Mouse (Mus musculus) erythroblast, embryonic 14.5 days (primary cell): ENCODE measurements around the gene Gsdme.

Source experiments
- GATA1 ChIP-seq: IDR thresholded peaks from 2 replicates; pipeline ENCODE4 v1.6.1; 2012; ENCODE audit warnings: low read length, inconsistent platforms, mixed read lengths
- TAL1 ChIP-seq: IDR thresholded peaks from 3 replicates; pipeline ENCODE4 v1.6.1; 2012; ENCODE audit warnings: low read length, inconsistent platforms, mixed read lengths

DNA sequence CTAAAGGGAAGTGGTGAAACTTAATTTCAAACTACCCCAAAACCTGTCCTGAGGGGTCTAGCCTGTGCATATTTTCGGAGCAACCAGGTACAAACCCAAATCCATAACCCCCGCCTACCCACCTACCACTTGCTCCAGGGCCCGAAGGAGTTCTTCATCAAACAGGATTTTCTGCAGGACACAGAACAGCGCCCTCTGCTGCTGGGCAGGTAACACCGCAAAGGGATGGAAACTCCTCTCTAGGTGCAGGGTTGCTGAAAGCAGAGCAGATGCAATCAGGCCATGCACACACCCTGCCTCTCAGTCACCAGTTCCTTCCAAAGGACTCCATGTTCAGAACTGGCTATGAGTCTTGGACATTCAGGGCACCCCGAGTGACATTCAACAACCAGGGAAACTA, 42.8 kb downstream of the Gsdme start:
- TF ChIP-seq GATA1 (no peak), TAL1 (no peak)
